ENCODE assay signal across 13 mouse cellular contexts in the genomic region with DNA sequence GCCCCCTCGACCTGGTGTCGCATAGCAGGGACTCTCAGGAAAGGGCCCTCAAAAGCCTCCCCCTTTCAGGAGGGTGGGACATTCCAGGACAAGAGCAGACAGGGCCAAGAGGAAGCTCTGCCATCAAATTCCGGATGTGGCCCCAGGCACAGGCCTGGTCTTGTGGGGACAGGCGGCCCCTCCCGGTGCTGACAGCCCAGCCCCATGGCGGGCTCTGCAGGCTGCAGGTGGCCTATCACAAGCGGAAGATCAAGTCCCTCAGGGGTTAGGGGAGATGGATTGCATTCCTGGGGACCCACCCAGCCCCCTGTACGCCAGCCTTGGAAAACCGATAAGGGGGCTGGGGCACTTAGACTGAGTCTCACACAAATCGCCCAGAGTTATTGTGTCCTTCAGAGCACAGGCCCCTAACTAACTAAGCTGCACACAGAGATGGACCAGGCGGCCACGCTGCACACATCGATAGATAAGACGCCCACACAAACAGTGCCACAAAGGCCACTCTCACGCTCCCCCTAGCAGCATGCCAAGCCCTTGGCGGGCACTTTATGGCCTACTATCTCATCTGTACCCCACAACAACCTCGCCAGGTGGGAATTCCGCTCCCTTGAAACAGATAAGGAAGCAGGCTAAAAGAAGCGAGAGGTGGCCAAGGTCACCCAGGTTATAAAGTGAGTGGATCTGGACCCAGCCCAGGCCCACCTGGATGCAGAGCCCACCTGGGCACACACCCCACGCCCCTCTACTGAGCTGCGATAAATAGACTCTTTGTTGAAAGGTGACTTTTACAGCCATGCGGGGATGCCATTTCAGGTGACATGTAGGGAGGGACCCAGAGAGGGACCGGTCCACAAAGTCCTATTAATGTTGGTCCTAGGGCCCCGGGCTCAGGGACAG. TPM values are rescaled to one million over a fixed set of nuclear protein-coding genes. Genes with fewer than 3 reads are reported as not detected.
DNase-seq lines count a peak whose midpoint lies in the region; ATAC-seq and TF ChIP-seq lines count a peak whose summit lies in the region.
"Had no signal": no experiment of that assay in that cellular context is flagged by ENCODE, and none has a peak within 500 bp of the region (broad histone marks: within the 10 kb centered on the region; RNA-seq: fewer than 3 reads in every experiment).

No protein-coding gene starts in this region.

- TF ChIP-seq POLR2A in lung, adult 2 months (IDR thresholded peaks at IDR 0.05; ENCODE audit: borderline replicate concordance, extremely low read depth, low read depth, low read length), result no peak

- no peak for TF ChIP-seq CTCF in hindbrain, postnatal 0 days (IDR thresholded peaks at IDR 0.05; ENCODE audit: low read depth)
- no peak for TF ChIP-seq CTCF in lung, adult 2 months (IDR thresholded peaks at IDR 0.05; ENCODE audit: insufficient read depth, low read length)

- no peaks in the 10 kb centered on the region for H3K9me3 ChIP-seq in hindbrain, embryonic 10.5 days
- no peaks in the 10 kb centered on the region for H3K9me3 ChIP-seq in hindbrain, postnatal 0 days (ENCODE audit: low read length)
- H3K9me3 ChIP-seq in intestine, embryonic 16.5 days (ENCODE audit: control insufficient read depth, low read length), result no peaks in the 10 kb centered on the region
- H3K9me3 ChIP-seq in limb, embryonic 15.5 days, result no peaks in the 10 kb centered on the region
- H3K9me3 ChIP-seq in midbrain, embryonic 14.5 days (ENCODE audit: control insufficient read depth, low read length), result no peaks in the 10 kb centered on the region
- H3K9me3 ChIP-seq: forebrain, embryonic 12.5 days had no signal

- peak; percentile 13 for DNase-seq in hindbrain, embryonic 10.5 days (ENCODE audit: low spot score)
- no peak for DNase-seq in hindbrain, postnatal 0 days (ENCODE audit: low spot score)
- DNase-seq in embryo, embryonic 11 days, result peak; percentile 25
- DNase-seq in T-cell, adult 2 months (ENCODE audit: low spot score), result no peak
- no peak for DNase-seq in midbrain, embryonic 14.5 days
- DNase-seq in lung, adult 2 months, result no peak
- DNase-seq: cerebellum, adult 11-12 months; heart, adult 2 months had no signal

- H3K4me3 ChIP-seq in hindbrain, embryonic 10.5 days, result no peak overlapping the region
- H3K4me3 ChIP-seq in hindbrain, postnatal 0 days (ENCODE audit: low read length), result no peak overlapping the region
- H3K4me3 ChIP-seq in intestine, embryonic 16.5 days (ENCODE audit: low read length), result no peak overlapping the region
- H3K4me3 ChIP-seq in limb, embryonic 15.5 days, result no peak overlapping the region
- no peak overlapping the region for H3K4me3 ChIP-seq in midbrain, embryonic 14.5 days (replicated peaks; ENCODE audit: low read depth, low read length)
- H3K4me3 ChIP-seq in lung, adult 2 months (replicated peaks; ENCODE audit: extremely low read depth, low read depth, low read length), result no peak overlapping the region
- H3K4me3 ChIP-seq: forebrain, embryonic 12.5 days; heart, adult 2 months had no signal

- no peak for ATAC-seq in hindbrain, postnatal 0 days
- peak; percentile 87 for ATAC-seq in intestine, embryonic 16.5 days
- 0 out of 2 replicates have a peak, but pooled peaks have one; percentile 22 for ATAC-seq in limb, embryonic 15.5 days (ENCODE audit: insufficient number of reproducible peaks, low FRiP score, low TSS enrichment, low read depth)
- ATAC-seq in midbrain, embryonic 14.5 days (ENCODE audit: low FRiP score, low TSS enrichment), result no peak

- H3K4me2 ChIP-seq in hindbrain, postnatal 0 days (ENCODE audit: low read depth, low read length), result no peak overlapping the region
- no peak overlapping the region for H3K4me2 ChIP-seq in intestine, embryonic 16.5 days (ENCODE audit: low read depth, low read length)
- no peak overlapping the region for H3K4me2 ChIP-seq in limb, embryonic 15.5 days
- H3K4me2 ChIP-seq in midbrain, embryonic 14.5 days (ENCODE audit: low read length), result no peak overlapping the region
- H3K4me2 ChIP-seq: forebrain, embryonic 12.5 days had no signal

- H3K27me3 ChIP-seq in hindbrain, embryonic 10.5 days (ENCODE audit: insufficient read depth, poor library complexity, severe bottlenecking), result no peaks in the 10 kb centered on the region
- H3K27me3 ChIP-seq in hindbrain, postnatal 0 days (ENCODE audit: insufficient read depth, low read length), result no peaks in the 10 kb centered on the region
- H3K27me3 ChIP-seq in intestine, embryonic 16.5 days (replicated peaks; ENCODE audit: control insufficient read depth, insufficient read depth, low read length), result no peaks in the 10 kb centered on the region
- no peaks in the 10 kb centered on the region for H3K27me3 ChIP-seq in limb, embryonic 15.5 days
- H3K27me3 ChIP-seq in midbrain, embryonic 14.5 days (ENCODE audit: control insufficient read depth, insufficient read depth, low read length), result no peaks in the 10 kb centered on the region
- H3K27me3 ChIP-seq: CH12.LX; forebrain, embryonic 12.5 days had no signal

- 75% methylated on average over 24 of the region's 24 CpGs for WGBS in hindbrain, embryonic 10.5 days
- WGBS in hindbrain, postnatal 0 days, result 81% methylated on average over 24 of the region's 24 CpGs
- WGBS in intestine, embryonic 16.5 days, result 53% methylated on average over 24 of the region's 24 CpGs
- 57% methylated on average over 24 of the region's 24 CpGs for WGBS in limb, embryonic 15.5 days
- WGBS in midbrain, embryonic 14.5 days, result 84% methylated on average over 24 of the region's 24 CpGs
- 67% methylated on average over 24 of the region's 24 CpGs for WGBS in lung, adult 2 months

- peaks cover 10% of the 10 kb centered on the region for H3K4me1 ChIP-seq in hindbrain, embryonic 10.5 days (replicated peaks)
- no peaks in the 10 kb centered on the region for H3K4me1 ChIP-seq in hindbrain, postnatal 0 days (ENCODE audit: insufficient read depth, low read length)
- peaks cover 10% of the 10 kb centered on the region for H3K4me1 ChIP-seq in intestine, embryonic 16.5 days (ENCODE audit: control insufficient read depth, insufficient read depth, low read length)
- peaks cover 11% of the 10 kb centered on the region; the same call in 1 of the 2 replicates for H3K4me1 ChIP-seq in limb, embryonic 15.5 days
- H3K4me1 ChIP-seq in midbrain, embryonic 14.5 days (ENCODE audit: control insufficient read depth, insufficient read depth, low read length), result no peaks in the 10 kb centered on the region
- no peaks in the 10 kb centered on the region for H3K4me1 ChIP-seq in lung, adult 2 months (ENCODE audit: control insufficient read depth, insufficient read depth, low read length)
- H3K4me1 ChIP-seq: forebrain, embryonic 12.5 days had no signal

- H3K36me3 ChIP-seq in hindbrain, embryonic 10.5 days, result no peaks in the 10 kb centered on the region
- H3K36me3 ChIP-seq in hindbrain, postnatal 0 days (ENCODE audit: insufficient read depth, low read length), result no peaks in the 10 kb centered on the region
- no peaks in the 10 kb centered on the region for H3K36me3 ChIP-seq in intestine, embryonic 16.5 days (ENCODE audit: control insufficient read depth, insufficient read depth, low read length)
- no peaks in the 10 kb centered on the region for H3K36me3 ChIP-seq in limb, embryonic 15.5 days
- H3K36me3 ChIP-seq in midbrain, embryonic 14.5 days (ENCODE audit: control insufficient read depth, insufficient read depth, low read length), result no peaks in the 10 kb centered on the region
- H3K36me3 ChIP-seq: forebrain, embryonic 12.5 days had no signal

- H3K9ac ChIP-seq in hindbrain, postnatal 0 days (replicated peaks; ENCODE audit: low read length), result no peak overlapping the region
- H3K9ac ChIP-seq in intestine, embryonic 16.5 days (ENCODE audit: low read depth, low read length), result 0 out of 2 replicates have a peak overlapping the region, but pooled peaks have one; percentile 17
- no peak overlapping the region for H3K9ac ChIP-seq in limb, embryonic 15.5 days
- H3K9ac ChIP-seq in midbrain, embryonic 14.5 days (replicated peaks; ENCODE audit: low read length), result no peak overlapping the region
- H3K9ac ChIP-seq: forebrain, embryonic 12.5 days had no signal

- H3K27ac ChIP-seq in hindbrain, embryonic 10.5 days, result peak overlapping the region; percentile 56
- no peak overlapping the region for H3K27ac ChIP-seq in hindbrain, postnatal 0 days
- H3K27ac ChIP-seq in intestine, embryonic 16.5 days (ENCODE audit: low read length), result peak overlapping the region; percentile 20
- H3K27ac ChIP-seq in limb, embryonic 15.5 days, result peak overlapping the region; percentile 38; the same call in 1 of the 2 replicates
- H3K27ac ChIP-seq in midbrain, embryonic 14.5 days (replicated peaks; ENCODE audit: low read depth, low read length), result no peak overlapping the region
- H3K27ac ChIP-seq: forebrain, embryonic 12.5 days; heart, adult 2 months had no signal

RNA-seq across cellular contexts. Expression of a gene that starts 55.5 kb away (rescaled TPM):
- not detected in 2 replicates for polyA plus RNA-seq in hindbrain, embryonic 10.5 days (2016; fragmentation: Nextera tagmentation; extraction: Ambion mirVana)
- 1.0 TPM in 1 of 2 replicates, not detected in the other for total RNA-seq in hindbrain, postnatal 0 days (2014; rRNA removed)
- 0.48 and 0.59 TPM in 2 replicates for polyA plus RNA-seq in hindbrain, postnatal 0 days (2015; fragmentation: Nextera tagmentation; extraction: Ambion mirVana)
- polyA plus RNA-seq in intestine, embryonic 16.5 days (2015; fragmentation: Nextera tagmentation; extraction: Ambion mirVana), result not detected in 2 replicates
- polyA plus RNA-seq in limb, embryonic 15.5 days (2015; fragmentation: Nextera tagmentation; extraction: Ambion mirVana), result not detected in 2 replicates
- not detected in 2 replicates for polyA plus RNA-seq in midbrain, embryonic 14.5 days (2014; fragmentation: Nextera tagmentation; extraction: Ambion mirVana)
- not detected in 2 replicates for polyA plus RNA-seq in lung, adult 2 months (2012; rRNA removed)
- total RNA-seq: CH12.LX; heart, adult 2 months had no signal
- polyA plus RNA-seq: forebrain, embryonic 12.5 days; heart, adult 2 months; lung, embryonic 16.5 days had no signal

Comparison
In these comparisons a context has a peak if more than half of its experiments do, and no peak if none do; other contexts are left out.
1. DNase-seq: peak in hindbrain, embryonic 10.5 days (single experiment) and embryo, embryonic 11 days (single experiment); none in hindbrain, postnatal 0 days (single experiment), T-cell, adult 2 months (single experiment), midbrain, embryonic 14.5 days (single experiment) and lung, adult 2 months (single experiment).
2. H3K27ac ChIP-seq: peak in hindbrain, embryonic 10.5 days (single experiment), intestine, embryonic 16.5 days (single experiment) and limb, embryonic 15.5 days (single experiment); none in hindbrain, postnatal 0 days (single experiment) and midbrain, embryonic 14.5 days (single experiment).
3. ATAC-seq: peak in intestine, embryonic 16.5 days (single experiment) and limb, embryonic 15.5 days (single experiment); none in hindbrain, postnatal 0 days (single experiment) and midbrain, embryonic 14.5 days (single experiment).